Mouse (Mus musculus): ENCODE measurements around the gene Fbxo42. TPM values are rescaled to one million over a fixed set of nuclear protein-coding genes. Genes with fewer than 3 reads are reported as not detected.

The Fbxo42 gene
- total RNA-seq, 2 experiments from 2014 or later: 23.7 to 24.5 TPM

GRCm38 (mm10) chr4:141221848-141222247 lies 74.1 kb downstream of the Fbxo42 start:
- DNase-seq: no peak

DNA sequence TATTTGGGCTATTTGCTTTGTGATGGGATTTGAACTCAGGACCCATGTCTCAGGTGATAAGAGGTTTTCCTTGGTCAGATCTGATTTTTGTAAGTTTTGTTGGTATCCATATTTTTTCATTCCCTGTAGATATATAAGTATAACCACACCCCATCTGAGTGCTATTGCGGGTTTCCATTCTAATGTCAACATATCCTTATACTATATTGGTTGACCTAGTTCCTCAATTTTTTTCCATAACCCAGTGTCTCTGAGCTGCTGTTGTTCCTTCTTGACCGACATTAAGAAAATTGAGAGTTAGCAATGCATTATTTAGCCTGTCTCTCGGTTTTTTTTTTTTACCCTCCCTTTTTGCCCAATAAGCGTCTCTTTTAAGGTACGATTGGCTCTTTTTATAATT lies 75.0 kb downstream of the Fbxo42 start:
- no peak for DNase-seq

DNA sequence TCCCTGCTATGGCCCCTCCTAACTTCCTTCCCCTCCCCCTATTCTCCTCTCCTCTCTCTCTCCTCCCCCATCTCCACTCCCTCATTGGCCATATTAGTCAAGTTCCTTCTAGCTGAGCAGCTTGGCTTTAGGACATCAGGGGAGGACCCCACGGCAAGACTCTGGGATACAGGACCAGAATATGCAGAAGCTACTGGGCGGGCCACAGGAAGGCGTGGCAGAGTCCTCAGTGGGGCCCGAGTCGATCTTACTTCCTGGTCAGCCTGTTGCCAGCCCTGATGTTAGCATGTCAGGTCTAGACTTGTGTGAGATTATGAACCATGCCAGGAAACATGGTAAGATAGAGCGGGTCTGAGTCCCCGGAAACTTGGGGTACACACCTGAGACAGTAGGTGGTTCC lies 81.0 kb downstream of the Fbxo42 start:
- DNase-seq: no peak

DNA sequence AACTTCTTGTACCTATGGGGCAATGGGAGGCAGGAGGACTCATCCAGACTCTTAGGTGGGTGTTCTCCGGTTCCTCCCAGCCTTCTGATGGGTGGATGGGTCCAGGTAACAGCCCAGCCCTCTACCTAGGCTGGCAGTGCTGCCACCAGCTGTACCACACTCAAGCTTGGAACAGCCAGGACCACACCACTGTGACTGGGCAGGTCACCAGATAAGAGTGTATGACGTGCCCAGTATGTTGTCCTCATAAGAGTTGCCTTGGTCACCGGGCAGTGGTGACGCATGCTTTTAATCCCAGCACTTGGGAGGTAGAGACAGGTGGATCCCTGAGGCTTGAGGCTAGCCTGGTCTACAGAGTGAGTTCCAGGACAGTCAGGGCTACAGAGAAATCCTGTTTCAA lies 85.5 kb downstream of the Fbxo42 start:
- DNase-seq: no peak

- no peak for DNase-seq
These were observed 87.9 kb downstream of the Fbxo42 start for GRCm38 (mm10) chr4:141235537-141236111.

DNA sequence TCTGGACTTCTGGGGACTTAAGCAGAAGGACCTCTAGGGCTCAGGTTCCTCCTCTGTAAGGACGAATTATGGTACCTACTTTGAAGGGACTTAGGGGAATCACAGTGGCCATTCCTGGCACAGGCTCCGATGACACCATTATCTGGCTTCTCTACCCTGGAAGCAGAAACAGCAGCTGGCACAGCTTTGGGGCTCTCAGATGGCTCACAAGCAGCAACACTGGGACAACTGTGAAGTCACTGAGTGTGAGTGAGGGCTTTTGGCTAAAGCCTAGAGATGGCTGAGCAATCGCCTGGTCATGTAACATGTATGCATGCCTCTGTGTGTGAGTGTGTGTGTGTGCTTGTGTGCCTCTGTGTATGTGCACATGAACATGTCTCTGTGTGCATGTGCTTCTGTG lies 89.1 kb downstream of the Fbxo42 start:
- no peak for DNase-seq

- DNase-seq: no peak
These were observed 91.0 kb downstream of the Fbxo42 start for GRCm38 (mm10) chr4:141238492-141239387.

DNA sequence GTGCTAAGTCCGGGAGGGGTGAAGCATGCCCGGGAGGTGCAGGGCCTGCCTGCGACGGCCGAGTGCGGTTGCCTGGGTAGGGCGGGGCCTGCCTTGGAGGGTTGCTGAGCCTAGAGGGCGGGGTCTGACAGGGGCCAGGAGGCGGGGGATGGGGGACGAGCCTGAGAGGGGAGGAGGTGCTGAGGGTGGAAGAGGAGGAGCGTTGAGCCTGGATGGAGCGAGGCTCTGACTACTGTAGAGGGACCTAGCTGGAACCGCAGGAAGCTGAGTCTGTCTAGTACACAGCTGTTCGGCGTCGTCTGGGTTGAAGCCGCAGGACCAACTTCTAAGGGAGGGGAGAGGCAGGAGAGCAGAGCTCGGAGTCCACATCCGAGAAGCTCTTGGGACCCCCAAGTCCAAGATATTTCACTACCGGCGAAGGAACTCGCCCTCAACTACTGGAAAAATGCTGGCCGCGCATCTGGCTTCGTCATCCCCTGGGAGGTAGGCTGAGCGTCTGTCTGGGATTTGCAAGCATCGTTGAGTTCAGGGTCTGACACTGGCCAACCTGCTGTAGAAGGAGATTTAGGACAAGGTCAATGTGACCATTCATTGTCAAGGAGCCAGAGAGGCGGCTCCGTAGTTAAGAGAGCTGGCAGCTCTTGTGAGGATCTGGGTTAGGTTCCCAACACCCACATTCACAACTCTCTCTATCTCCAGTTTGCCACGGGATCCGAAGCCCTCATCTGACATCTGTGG lies 91.8 kb downstream of the Fbxo42 start, which contains the start of gene Arhgef19:
Gene Arhgef19, plus strand, starts transcription at position 112 of the 738 bp plus-strand sequence.
- peak; percentile 61 to 64 for DNase-seq

DNA sequence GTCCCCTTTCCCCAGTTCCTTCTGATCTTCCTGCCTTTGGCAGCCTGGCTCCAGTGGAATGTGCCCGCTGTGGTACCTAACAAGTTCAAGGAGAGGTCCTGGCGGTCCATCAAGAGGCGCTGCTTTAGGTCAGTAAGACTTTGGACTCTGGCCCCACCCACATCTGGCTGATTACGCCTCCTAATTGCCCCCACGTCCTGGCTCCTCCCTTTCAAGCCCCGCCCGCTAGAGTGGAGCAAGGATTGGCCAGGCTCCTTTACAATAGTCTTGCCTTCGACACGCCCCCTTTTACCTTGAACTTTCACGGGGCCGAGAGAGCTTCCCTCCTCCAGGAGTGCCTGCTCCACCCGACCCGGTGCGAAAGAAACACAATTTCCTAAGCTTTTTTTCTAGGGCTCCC lies 92.9 kb downstream of the Fbxo42 start:
- DNase-seq: no peak

GRCm38 (mm10) chr4:141241861-141242260 lies 94.1 kb downstream of the Fbxo42 start:
- DNase-seq: no peak

- DNase-seq: peak in 1 of 2 experiments; percentile 50
These were observed 95.0 kb downstream of the Fbxo42 start for GRCm38 (mm10) chr4:141242651-141243241.

DNA sequence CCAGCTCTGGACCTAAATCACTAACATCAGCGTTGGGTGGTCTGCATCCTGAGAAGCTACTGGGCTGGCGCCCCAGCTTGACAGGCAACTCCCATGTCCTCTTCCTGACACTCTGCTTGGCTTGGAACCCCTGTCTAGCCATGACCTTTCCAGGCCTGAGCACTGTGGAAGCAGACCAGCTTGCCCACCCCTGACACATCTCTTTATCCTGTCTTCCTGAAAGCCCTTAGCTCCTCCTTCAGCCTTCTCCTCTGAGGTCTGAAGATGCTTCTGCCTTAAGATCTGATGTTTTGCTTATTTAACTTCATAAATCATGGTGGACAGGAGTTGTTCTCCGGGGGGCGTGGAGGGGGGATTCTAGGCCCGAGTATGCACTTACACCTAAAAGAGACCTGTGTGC lies 95.9 kb downstream of the Fbxo42 start:
- no peak for DNase-seq

DNA sequence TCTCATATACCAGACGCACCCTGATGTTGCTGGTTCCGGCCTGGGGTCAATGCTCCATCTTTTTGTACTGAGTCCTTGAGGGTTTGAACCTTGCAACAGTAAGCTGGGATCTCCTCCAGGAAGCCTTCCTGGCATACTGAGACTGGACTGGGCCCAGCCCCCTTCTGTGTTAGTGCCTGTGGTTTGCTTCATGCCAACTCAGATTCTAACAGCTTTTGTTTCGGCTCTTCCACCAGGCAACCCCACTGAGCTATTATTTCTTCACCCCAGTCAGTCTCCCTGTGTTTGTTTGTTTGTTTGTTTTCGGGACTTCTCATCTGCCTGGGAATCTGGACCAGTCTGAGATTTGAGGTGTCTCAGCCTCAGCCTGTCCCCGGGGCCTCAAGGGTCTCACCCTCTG lies 96.7 kb downstream of the Fbxo42 start:
- no peak for DNase-seq

GRCm38 (mm10) chr4:141244931-141245425 lies 97.3 kb downstream of the Fbxo42 start:
- DNase-seq: peak; percentile 76 to 82

GRCm38 (mm10) chr4:141246089-141246997 lies 98.6 kb downstream of the Fbxo42 start:
- no peak for DNase-seq

DNA sequence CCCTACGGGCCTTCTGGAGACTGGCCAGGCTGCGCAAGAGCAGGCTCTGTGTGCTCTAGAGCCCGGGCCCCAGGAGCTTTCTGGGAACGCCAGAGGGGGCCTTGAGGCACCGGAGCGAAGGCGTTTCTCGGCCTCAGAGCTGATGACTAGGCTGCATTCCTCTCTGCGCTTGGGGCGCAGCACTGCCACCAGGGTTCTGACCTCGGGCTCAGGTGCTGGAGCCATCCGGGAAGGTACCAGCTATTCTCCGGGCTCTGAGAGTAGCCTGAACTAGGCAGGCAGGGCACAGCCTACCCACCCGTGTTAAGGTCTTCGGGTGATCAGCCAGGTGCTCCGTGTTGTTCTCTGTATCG lies 99.3 kb downstream of the Fbxo42 start:
- DNase-seq: no peak

GRCm38 (mm10) chr4:141247776-141248613 lies 100.3 kb downstream of the Fbxo42 start:
- DNase-seq: no peak

GRCm38 (mm10) chr4:141248614-141248978 lies 100.9 kb downstream of the Fbxo42 start:
- no peak for DNase-seq

- DNase-seq: no peak
These were observed 101.7 kb downstream of the Fbxo42 start for GRCm38 (mm10) chr4:141249383-141249782.

DNA sequence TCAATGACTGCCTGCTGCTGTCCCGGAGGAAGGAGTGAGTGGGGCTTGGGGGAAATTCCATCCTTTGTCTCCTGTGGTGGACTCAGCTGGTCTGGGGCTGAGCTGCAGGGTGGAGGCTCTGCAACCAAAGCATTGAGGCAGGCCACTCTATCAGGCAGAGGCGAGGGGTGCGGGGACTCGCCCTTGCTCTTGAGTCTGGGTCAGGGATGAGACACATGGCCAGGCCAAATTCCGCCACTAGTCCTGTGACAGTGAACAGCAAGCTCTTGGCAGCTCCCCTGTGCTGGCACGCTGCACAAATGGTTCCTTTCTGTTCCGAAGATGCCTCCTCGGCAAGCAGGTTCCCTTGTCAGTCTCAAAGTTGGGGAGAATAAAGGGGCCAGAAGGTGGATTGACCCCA lies 103.4 kb downstream of the Fbxo42 start:
- DNase-seq: no peak

DNA sequence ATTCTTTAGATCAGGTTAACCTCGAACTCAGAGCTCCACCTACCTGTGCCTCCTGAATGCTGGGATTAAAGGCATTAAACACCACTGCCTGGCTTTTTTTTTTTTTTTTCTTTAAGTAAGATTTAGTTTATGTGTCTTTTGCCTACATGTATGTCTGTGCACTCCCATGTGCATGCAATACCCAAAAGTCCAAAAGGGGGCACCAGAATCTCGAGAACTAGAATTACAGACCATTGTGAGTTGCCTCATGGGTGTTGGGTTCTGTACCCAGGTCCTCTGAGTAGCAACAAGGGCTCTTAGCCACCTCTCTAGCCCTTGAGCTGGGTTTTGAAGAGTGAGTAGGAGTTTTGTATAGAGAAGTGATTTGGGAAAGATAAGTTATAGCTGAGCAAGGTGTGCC lies 104.9 kb downstream of the Fbxo42 start:
- no peak for DNase-seq
